Mouse (Mus musculus) midbrain, embryonic 14.5 days (tissue): Measurements from ENCODE around the gene Abhd2. TPM values are rescaled to one million over a fixed set of nuclear protein-coding genes. Genes with fewer than 3 reads are reported as not detected.

Source experiments
- ATAC-seq: fragments of 200-750 bp; cut with Nextera tagmentation; 2 replicates; pipeline ENCODE4 v1.8.0; 2017; ENCODE audit warnings: moderate number of reproducible peaks, moderate library complexity; ENCODE audit not compliant: low FRiP score, low TSS enrichment
- DNase-seq: peaks from one replicate; pipeline ENCODE4 v3.0.0-alpha.2; 2015
- H3K27ac ChIP-seq: fragments of 300-500 bp; sonication (generic); replicated peaks from 2 replicates; pipeline ENCODE4 v1.5.1; 2014; ENCODE audit warnings: mild to moderate bottlenecking, low read depth, low read length, moderate library complexity
- H3K27me3 ChIP-seq: fragments of 300-500 bp; sonication (generic); 2 replicates; pipeline ENCODE4 v1.6.1; 2014; ENCODE audit warnings: low read length, control low read depth, mixed read lengths; ENCODE audit not compliant: control insufficient read depth, insufficient read depth
- H3K36me3 ChIP-seq: fragments of 300-500 bp; sonication (generic); 2 replicates; pipeline ENCODE4 v1.6.1; 2014; ENCODE audit warnings: low read length, control low read depth; ENCODE audit not compliant: control insufficient read depth, insufficient read depth
- H3K4me1 ChIP-seq: fragments of 300-500 bp; sonication (generic); 2 replicates; pipeline ENCODE4 v1.6.1; 2014; ENCODE audit warnings: mild to moderate bottlenecking, antibody characterized with exemption, low read length, control low read depth; ENCODE audit not compliant: control insufficient read depth, insufficient read depth
- H3K4me2 ChIP-seq: fragments of 300-500 bp; sonication (generic); 2 replicates; pipeline ENCODE4 v1.6.1; 2014; ENCODE audit warnings: mild to moderate bottlenecking, low read length, moderate library complexity
- H3K4me3 ChIP-seq: fragments of 300-500 bp; sonication (generic); replicated peaks from 2 replicates; pipeline ENCODE4 v1.5.1; 2014; ENCODE audit warnings: low read depth, low read length
- H3K9ac ChIP-seq: fragments of 300-500 bp; sonication (generic); replicated peaks from 2 replicates; pipeline ENCODE4 v1.6.1; 2014; ENCODE audit warnings: mild to moderate bottlenecking, low read length, moderate library complexity
- H3K9me3 ChIP-seq: fragments of 300-500 bp; sonication (generic); 2 replicates; pipeline ENCODE4 v1.6.1; 2016; ENCODE audit warnings: low read length, control low read depth, mixed read lengths; ENCODE audit not compliant: control insufficient read depth
- WGBS: fragments of 180-500 bp; shearing (Covaris S2); extraction: QIAGEN DNeasy Blood & Tissue Kit; methylation state at CpG from one replicate; pipeline ENCODE4 v1.1.7; 2014; 5-methylcytosine and 5-hydroxymethylcytosine counted together
- polyA plus RNA-seq: library from polyadenylated mRNA; unstranded; fragments of >200 nt; fragmentation: Nextera tagmentation; extraction: Ambion mirVana; gene quantifications from 2 replicates; pipeline ENCODE4 v1.2.1, GENCODE M21; 2014

Abhd2 gene
- polyA plus RNA-seq, 1 experiment from 2014 or later = 21.5 TPM

DNA sequence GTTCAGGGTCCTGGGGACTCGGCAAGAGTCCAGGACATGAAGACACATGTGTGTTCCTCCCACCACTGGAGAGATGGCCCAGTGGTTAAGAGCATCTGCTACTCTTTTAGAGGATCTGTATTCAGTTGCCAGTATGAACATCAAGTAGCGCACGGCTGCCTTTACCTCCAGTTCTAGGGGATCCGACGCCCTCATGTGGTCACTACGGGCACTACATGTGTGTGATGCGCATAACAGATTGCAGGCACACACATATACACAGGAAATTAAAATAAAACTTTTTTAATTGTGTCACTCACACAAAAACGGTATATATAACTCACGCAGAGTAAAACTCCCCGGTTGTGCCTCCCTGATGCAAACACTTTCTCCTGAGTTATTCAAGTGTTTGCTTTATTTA, 17.2 kb upstream of the Abhd2 start:
- Histone ChIP-seq H3K27me3 (no peaks in the 10 kb centered on the region), H3K9ac (no peak overlapping the region), H3K27ac (no peak overlapping the region), H3K36me3 (no peaks in the 10 kb centered on the region), H3K4me3 (no peak overlapping the region), H3K4me1 (no peaks in the 10 kb centered on the region), H3K9me3 (no peaks in the 10 kb centered on the region), H3K4me2 (no peak overlapping the region)
- no peak for DNase-seq
- WGBS = 87% methylated on average over 10 of the region's 10 CpGs
- no peak for ATAC-seq

GRCm38 (mm10) chr7:79256716-79257115, 16.3 kb upstream of the Abhd2 start:
- Histone ChIP-seq H3K4me1 (no peaks in the 10 kb centered on the region), H3K4me3 (no peak overlapping the region), H3K4me2 (no peak overlapping the region), H3K27ac (no peak overlapping the region), H3K9ac (no peak overlapping the region), H3K36me3 (no peaks in the 10 kb centered on the region), H3K9me3 (no peaks in the 10 kb centered on the region), H3K27me3 (no peaks in the 10 kb centered on the region)
- no peak for ATAC-seq
- no peak for DNase-seq
- 91% methylated on average over 4 of the region's 4 CpGs for WGBS

DNA sequence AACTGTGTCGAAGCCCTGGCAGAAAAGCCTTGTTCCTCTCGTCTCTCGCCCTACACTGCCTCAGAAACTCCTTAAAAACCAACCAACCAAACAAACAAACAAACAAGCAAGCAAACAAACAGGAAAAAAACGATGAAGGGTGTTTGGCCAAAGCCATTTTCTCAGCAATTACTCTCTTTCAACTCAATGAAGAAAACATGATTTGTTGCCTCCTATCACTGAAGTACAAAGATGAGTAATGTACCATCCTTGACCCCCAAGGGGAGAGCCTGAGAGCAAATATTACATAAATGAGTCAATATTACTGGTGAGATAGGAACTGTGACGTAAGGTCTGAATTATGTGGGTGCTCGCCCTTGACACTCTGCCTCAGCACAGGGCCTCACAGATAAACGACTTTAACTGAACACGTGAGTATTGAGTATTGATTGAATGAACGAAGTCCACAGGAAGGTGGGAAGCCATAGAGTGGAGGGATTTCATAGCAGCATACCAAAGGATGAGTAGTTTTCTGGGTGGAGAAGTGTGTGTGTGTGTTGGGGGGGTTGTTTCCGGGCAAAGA, 13.9 kb upstream of the Abhd2 start:
- Histone ChIP-seq H3K4me2 (no peak overlapping the region), H3K9me3 (no peaks in the 10 kb centered on the region), H3K9ac (no peak overlapping the region), H3K27me3 (no peaks in the 10 kb centered on the region), H3K36me3 (no peaks in the 10 kb centered on the region), H3K27ac (no peak overlapping the region), H3K4me1 (no peaks in the 10 kb centered on the region), H3K4me3 (no peak overlapping the region)
- 90% methylated on average over 10 of the region's 10 CpGs for WGBS
- no peak for DNase-seq
- ATAC-seq = no peak

DNA sequence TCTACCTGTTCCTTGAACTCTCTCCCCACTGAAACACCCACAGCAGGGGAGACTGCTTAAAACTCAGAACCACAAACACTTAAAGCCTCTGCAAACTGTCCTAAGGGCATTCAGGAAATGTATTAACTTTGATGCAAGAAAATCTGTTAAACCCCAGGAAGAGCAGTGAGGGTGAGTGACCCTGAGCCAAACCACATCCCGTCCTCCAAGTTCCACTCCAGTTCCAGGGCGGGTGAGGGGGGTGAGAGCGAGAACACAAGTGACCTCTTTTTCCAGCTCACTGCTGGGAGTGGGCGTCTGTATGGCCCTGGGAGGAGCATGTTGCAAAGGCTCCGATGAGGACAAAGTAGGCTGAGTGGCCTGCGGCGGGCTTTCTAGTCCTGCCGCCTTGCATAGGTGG, 10.5 kb upstream of the Abhd2 start:
- no peak overlapping the region for H3K27ac ChIP-seq
- no peaks in the 10 kb centered on the region for H3K36me3 ChIP-seq
- ATAC-seq (no peak), DNase-seq (no peak)
- no peak overlapping the region for H3K4me3 ChIP-seq
- WGBS = 82% methylated on average over 8 of the region's 8 CpGs
- no peaks in the 10 kb centered on the region for H3K4me1 ChIP-seq
- H3K9ac ChIP-seq = no peak overlapping the region
- H3K27me3 ChIP-seq = no peaks in the 10 kb centered on the region
- no peaks in the 10 kb centered on the region for H3K9me3 ChIP-seq
- H3K4me2 ChIP-seq = no peak overlapping the region

GRCm38 (mm10) chr7:79263776-79264175, 9.2 kb upstream of the Abhd2 start:
- Histone ChIP-seq H3K27ac (no peak overlapping the region), H3K4me2 (no peak overlapping the region), H3K4me1 (0 out of 2 replicates have a peak, but pooled peaks cover 3% of the 10 kb centered on the region), H3K9ac (no peak overlapping the region), H3K9me3 (no peaks in the 10 kb centered on the region), H3K36me3 (no peaks in the 10 kb centered on the region), H3K4me3 (no peak overlapping the region), H3K27me3 (no peaks in the 10 kb centered on the region)
- DNase-seq (no peak), ATAC-seq (no peak)
- 90% methylated on average over 3 of the region's 3 CpGs for WGBS

- WGBS = 68% methylated on average over 4 of the region's 4 CpGs
- Histone ChIP-seq H3K4me3 (no peak overlapping the region), H3K36me3 (no peaks in the 10 kb centered on the region), H3K27me3 (no peaks in the 10 kb centered on the region), H3K9me3 (no peaks in the 10 kb centered on the region), H3K4me1 (0 out of 2 replicates have a peak, but pooled peaks cover 3% of the 10 kb centered on the region), H3K4me2 (no peak overlapping the region), H3K9ac (no peak overlapping the region), H3K27ac (no peak overlapping the region)
- ATAC-seq (no peak), DNase-seq (no peak)
Measured at GRCm38 (mm10) chr7:79266228-79266627, 6.8 kb upstream of the Abhd2 start.

DNA sequence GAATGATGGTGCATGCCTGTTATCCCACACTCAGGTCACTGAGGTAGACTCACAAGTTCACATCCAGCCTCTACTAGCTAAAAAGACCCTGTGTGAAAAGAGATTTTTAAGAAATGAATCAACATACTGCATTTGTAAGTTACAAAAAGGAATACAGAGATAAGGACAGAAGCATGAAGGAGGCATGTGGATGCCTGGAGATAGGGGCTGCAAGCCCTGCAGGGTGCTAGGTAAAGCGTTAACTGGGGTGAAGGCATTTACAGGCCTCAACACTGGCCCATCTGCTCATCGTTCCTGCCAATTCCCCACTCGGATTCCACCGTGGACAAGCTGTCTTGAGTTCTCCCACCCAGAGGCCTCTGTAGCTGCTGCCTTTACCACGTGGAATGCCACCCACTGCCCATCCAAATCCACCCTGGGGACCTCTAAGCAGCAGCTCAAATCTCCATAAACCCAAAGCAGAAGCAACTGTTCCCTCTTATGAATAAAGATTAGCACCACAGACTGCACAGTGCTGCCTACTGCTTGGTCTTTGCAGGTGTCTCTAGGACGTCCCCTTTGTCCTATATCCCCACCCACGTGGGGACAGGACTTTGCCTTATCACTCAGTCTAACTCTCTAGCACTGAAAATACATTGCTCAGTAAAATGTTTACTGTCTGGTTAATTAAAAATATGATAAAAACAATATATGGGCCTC, 5.2 kb upstream of the Abhd2 start:
- no peak for ATAC-seq
- Histone ChIP-seq H3K9me3 (no peaks in the 10 kb centered on the region), H3K9ac (no peak overlapping the region), H3K36me3 (no peaks in the 10 kb centered on the region), H3K27ac (no peak overlapping the region), H3K27me3 (no peaks in the 10 kb centered on the region), H3K4me2 (no peak overlapping the region), H3K4me1 (peaks cover 8% of the 10 kb centered on the region), H3K4me3 (no peak overlapping the region)
- WGBS = 27% methylated on average over 7 of the region's 7 CpGs
- DNase-seq = peak; percentile 26

- no peak overlapping the region for H3K4me3 ChIP-seq
- H3K9me3 ChIP-seq = no peaks in the 10 kb centered on the region
- peaks cover 8% of the 10 kb centered on the region for H3K4me1 ChIP-seq
- no peaks in the 10 kb centered on the region for H3K36me3 ChIP-seq
- ATAC-seq (no peak), DNase-seq (no peak)
- no peak overlapping the region for H3K27ac ChIP-seq
- H3K27me3 ChIP-seq = no peaks in the 10 kb centered on the region
- H3K9ac ChIP-seq = no peak overlapping the region
- H3K4me2 ChIP-seq = no peak overlapping the region
- 89% methylated on average over 8 of the region's 8 CpGs for WGBS
Measured at GRCm38 (mm10) chr7:79268897-79269296, 4.1 kb upstream of the Abhd2 start.

DNA sequence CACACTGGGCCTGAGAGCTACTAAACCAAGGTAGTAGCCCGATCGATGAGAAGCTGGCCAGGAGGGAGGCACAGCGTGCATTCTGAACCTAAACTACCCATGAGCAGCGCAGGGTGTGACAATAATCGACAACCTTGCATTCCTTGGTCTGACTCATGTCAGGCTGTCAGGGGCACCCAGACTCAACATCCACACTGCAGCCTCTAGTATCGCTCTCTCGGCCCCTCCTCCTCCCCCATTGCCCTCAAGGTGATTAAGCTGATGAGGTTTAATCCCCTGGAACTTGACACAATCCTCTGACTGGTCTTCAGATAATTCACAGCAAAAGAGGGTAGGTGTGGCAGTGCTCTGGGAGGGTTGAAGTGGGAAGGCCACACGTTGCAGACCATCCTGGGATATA, 3.6 kb upstream of the Abhd2 start:
- Histone ChIP-seq H3K9ac (no peak overlapping the region), H3K36me3 (no peaks in the 10 kb centered on the region), H3K27ac (no peak overlapping the region), H3K4me3 (no peak overlapping the region), H3K4me2 (no peak overlapping the region), H3K9me3 (no peaks in the 10 kb centered on the region), H3K27me3 (no peaks in the 10 kb centered on the region), H3K4me1 (peaks cover 13% of the 10 kb centered on the region)
- ATAC-seq = no peak
- 42% methylated on average over 8 of the region's 8 CpGs for WGBS
- no peak for DNase-seq
